Mouse (Mus musculus) cerebellum, adult (tissue): ENCODE measurements around the gene Cd59a.
"Not testable (repeated sequence)": the region's sequence is repeated elsewhere in the genome, so short reads cannot be mapped to it uniquely, and the experiment has no call there.

Experiments used
- ATAC-seq: cut with Nextera tagmentation; 2 replicates; pipeline ENCODE4 v1.9.2; 2017; ENCODE audit warnings: mild to moderate bottlenecking, moderate library complexity, mixed read lengths; ENCODE audit not compliant: insufficient number of reproducible peaks, low FRiP score, low TSS enrichment

The Cd59a gene

DNA sequence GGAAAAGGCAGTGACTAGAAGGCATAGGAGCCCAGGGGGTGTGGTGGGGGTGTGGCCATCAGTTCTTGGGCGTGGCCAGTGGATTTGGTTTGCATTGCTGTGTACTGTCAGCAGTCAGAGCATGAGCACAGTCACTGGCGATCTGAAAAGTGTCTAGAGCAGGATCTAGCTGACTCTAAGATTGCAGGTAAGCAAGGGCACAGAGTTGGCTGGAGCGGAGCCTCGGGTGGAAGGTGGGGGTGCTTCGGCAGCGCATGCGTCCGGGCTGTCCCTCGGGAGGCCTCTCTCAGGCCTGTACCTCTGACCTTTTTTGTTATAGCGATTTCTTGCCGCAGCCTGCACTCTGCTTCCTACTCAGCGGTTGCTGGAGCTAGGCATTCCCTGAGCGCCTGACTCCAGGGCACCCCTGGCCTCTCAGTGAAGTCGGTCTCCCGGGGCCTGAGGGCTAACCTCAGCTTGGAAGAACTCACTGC is at the start of gene Cd59a:
Gene Cd59a (plus strand): TSS at position 61 of the 473 bp plus-strand sequence.
- peak; percentile 87 for ATAC-seq

DNA sequence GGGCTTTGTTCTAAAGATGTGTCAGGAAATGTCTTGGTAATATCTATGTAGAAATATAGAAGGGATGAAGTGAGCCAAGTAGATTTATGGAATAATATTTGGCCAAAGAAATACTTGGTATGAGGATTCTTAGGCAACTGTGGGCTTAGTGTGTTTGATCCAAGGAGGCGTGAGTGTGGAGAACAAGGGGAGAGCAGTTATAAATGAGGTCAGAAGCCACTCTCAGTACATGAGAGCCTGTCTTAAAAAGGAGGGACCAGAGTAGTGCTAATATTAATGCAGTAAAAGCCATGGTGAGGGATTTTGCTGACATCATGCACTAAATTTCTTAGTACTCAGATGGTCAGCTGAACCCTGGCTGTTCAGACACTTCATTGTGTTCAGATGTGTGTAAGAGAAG is 37.2 kb upstream of the Cd59a start:
- no peak for ATAC-seq

DNA sequence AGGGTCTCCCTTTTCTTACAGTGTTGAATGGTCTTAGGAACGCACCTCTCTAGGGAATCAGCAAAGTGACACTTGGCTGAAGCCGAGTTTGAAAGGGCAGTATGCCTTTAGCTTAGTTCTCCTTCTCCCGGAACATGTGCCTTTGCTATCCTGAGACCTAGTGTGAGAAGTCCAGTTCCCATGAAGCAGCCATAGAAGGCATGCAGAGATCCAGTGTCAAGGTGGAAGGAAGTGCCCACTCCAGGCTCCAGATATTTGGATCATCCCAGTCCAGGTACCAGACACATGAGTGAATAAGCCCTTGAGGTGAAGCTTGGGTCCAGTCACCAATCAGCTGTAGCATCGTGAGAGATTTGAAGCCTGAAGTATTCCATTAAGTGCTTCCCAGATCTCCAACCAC is 36.6 kb upstream of the Cd59a start:
- no peak for ATAC-seq

DNA sequence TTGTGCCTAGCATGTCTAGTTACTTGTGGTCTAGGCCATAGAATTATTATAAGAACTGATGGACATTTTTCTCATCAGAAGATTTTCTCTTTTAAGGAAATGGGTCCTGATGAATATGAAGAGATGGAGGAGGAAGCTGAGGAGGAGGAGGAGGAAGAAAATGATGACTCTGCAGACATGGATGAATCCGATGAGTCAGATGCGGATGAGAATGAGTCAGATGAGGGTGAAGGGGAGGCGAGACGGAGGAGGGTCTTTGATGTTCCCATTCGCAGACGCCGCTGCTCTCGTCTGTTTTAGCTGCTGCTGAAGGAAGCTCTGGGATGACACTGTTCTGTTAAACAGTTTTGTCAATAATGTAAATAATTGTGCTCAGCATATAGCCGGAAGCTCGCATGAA is 35.8 kb upstream of the Cd59a start:
- ATAC-seq = no peak

DNA sequence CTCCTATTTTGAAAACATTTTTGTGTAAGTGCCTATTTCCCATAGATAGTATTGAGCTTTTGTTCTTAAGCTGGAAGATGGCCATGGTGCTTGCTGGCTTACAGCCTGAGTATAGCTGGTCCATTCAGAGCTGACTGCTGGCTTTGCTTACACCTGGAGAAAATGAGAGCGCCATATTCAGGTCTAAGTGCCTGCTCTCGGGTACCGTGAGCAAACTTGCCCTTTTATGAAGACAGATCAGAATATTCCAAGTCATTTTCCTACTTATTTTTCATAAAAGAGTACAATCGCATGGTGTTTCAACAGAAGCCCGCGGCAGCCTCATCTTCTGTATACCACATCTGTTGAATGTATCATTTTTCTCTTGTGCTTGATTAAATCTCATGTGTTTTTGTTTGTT is 34.6 kb upstream of the Cd59a start:
- ATAC-seq = no peak

DNA sequence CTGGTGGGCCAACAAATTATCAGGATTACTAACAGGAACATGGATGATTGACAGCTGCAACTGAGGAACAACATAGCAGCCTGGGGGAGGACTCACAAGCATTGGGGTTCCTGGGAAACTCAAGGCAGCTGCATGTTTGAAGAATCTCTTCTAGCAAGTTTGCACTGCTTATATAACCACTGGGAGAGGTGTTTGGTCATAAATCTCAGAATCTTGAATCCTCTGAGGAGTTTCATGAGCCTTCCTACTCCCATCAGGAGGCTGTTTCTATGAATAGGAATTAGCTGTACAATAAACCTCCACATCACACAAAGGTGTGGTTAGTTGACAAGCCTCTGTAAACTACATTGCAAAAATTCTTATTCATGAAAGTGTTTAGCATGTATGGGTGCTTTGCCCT is 32.9 kb upstream of the Cd59a start:
- ATAC-seq = no peak

DNA sequence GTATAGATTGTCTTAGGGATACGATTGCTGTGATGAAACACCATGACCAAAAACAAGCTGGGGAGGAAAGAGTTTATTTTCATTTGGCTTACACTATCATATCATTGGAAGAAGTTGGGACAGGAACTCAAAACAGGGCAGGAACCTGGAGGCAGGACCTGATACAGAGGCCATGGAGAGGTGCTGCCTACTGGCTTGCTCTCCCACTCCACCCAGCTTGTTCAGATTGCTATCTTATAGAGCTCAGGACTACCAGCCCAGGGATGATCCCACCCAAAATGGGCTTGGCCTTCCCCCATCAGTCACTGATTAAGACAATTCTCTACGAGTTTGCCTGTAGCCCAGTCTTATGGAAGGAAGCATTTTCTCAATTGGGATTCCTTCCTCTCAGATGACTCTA is 31.4 kb upstream of the Cd59a start:
- no peak for ATAC-seq

DNA sequence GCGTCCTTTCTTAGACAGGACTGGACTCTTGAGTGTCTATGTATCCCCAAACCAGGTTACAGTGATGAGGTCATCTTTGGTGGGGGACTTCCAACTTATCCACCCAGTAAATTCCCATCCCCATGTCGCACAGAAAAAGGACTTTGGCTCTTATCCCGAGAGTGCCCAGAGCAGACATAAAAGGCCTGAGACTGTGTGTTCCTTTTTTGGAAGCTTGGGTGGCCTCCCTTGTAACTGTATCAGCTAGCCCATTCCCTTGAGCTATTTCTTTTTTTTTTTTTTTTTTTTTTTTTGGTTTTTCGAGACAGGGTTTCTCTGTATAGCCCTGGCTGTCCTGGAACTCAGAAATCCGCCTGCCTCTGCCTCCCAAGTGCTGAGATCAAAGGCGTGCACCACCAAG is 30.1 kb upstream of the Cd59a start, which contains the start of gene Gm10912:
Gene Gm10912 (plus strand): TSS at position 301 of the 400 bp plus-strand sequence.
- ATAC-seq = not testable (repeated sequence)

DNA sequence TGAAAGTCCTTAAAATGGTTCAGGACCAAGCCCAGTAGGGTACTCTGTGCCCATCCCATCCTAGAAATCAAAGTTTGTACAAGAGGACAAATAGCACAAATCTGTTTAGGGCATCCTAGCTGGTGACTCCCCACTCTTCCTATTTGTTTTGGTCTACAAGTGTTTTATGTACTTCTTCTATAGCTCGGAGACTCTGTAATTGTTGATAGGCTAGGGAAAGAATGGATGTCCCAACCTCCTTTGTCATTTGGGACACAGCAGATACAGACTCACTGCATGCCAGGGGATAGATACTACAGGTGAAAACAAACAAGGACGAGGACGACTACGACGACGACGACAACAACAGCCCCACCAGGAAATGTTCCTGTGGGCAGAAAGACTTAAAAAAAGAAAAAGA is 27.2 kb upstream of the Cd59a start, which contains the start of gene Gm10799:
Gene Gm10799 (minus strand): TSS at position 101 of the 400 bp plus-strand sequence.
- ATAC-seq = not testable (repeated sequence)

DNA sequence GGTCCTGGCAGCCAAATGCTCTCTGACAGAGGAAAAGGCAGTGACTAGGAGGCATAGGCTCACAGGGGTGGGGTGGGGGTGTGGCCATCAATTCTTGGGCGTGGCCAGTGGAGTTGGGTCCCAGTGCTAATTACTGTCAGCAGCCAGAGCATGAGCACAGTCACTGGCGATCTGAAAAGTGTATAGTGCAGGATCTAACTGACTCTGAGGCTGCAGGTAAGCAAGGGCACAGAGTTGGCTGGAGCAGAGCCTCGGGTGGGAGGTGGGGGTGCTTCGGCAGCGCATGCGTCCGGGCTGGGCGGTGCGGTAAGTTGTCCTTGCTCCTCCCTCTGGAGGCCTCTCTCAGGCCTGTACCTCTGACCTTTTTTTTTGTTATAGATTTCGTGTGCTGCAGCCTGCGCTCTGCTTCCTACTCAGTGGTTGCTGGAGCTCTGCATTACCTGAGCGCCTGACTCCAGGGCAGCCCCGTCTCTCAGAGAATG is 25.9 kb upstream of the Cd59a start, which contains the start of gene Cd59b:
Gene Cd59b (plus strand): TSS at position 146 of the 482 bp plus-strand sequence.
- ATAC-seq = peak; percentile 85

DNA sequence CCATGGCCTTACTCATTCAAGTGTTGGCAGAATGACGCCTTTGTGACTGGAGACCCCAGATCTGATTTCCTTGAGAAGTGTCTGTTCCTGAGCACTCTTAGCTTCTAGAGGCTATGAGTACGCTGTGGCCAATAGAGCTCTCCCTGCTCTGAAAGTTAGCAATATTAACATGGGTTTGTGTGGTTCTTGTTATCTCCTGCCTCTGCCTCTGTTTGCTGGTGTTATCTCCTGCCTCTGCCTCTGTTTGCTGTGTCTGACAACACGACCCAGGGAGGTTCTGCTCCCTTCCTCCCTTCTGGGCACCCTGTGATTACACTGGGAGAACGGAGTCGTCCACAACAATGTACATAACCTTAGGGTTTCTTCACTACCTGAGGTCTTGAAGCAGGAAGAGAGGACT is 17.3 kb upstream of the Cd59a start:
- not testable (repeated sequence) for ATAC-seq

DNA sequence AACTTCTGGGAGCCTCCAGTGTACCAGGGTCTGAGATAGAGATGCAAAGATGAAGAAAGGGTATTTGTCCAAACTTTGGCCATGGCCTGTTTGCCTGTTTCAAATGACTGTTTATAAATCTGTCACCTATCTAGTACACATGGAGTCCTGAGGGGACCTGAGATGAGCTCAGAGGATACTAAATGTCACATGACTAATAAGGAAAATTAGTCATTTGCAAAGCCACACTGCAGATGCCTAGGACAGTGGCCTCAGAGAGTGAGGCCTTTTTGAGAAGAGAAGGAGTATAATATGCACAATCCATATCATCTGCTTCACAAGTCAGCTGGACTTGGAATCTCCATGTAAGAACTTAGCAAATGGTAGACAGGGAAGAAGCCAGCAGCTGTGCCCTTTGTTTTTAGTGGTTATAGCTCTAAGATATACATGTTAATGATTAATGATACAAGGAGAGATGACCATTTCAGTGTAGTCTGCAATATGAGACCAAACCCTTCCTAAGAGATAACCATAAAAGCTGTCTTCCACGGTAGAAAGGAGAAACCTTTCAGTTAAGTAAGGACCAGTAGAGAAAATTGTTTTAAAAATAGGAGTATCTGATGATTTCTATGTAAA is 14.1 kb upstream of the Cd59a start:
- ATAC-seq = not testable (repeated sequence)

DNA sequence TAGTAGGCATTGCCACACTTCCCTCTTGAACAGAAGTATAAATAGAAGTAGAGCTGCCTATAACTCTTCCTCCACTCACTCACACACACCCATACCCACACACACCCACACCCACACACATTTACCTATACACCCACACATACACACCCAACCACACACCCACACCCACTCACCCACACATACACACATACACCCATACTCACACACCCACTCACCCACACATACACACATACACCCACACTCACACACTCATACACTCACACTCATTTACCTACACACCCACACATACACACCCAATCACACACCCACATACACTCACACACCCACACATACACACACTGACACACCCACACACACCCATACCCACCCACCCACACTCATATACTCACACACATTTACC is 13.1 kb upstream of the Cd59a start:
- no peak for ATAC-seq

DNA sequence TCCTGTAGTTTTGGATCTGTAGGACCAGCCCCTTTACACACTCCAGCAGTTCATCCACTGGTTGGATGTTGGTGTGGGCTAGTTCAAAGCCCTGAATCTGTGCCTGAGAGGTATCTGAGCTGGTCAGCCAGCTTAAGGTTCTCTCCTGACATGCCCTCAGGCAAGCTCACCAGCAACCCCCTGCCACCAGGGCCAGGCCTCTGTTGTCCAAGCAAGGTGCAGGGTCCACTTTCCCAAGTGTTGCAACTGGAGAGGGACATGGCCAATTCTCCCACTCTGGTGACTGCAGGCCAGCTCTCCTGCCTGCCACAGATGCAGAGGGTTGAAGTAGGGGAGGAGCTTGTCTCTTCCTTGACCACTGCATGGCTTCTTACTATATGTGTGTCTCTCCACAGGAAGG is 11.6 kb upstream of the Cd59a start:
- not testable (repeated sequence) for ATAC-seq

DNA sequence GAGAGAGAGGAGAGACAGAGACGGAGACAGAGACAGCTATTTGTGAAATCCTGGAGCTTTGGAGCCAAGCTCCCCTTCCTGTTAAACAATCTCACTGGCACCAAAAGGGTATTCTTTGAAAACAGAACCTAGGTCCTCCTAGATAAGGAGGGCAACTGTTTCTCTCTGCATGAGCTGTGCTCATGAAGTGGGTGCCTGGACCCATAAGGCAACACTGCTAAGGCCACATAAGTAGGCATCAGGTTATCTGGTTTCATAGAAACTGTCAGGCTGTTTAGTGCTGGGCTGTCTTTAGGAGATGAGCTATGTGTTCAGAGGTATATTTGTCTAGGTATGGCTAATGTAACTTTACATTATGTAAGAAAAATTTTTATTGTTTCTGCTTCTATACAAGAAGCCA is 8.0 kb upstream of the Cd59a start:
- ATAC-seq = not testable (repeated sequence)

DNA sequence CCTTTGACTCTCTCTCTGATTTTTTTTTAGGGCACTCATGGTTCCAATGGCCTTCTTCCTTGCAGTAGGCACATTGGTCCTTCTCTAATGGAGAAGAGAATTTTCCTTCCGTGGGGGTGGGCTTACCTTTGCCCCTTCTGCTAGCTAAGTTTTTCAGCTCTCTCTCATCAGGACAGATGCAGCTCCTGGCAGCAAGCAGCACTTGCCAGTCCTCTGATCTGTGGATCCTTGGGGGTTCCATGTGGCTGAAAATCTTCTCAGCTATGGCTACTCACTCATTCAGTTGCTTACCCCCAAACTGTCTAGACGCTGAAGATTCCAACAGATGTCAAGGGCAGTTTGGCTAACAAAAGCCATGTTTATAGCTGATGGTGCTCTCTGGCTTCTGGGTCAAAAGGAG is 2.3 kb upstream of the Cd59a start:
- ATAC-seq = no peak

DNA sequence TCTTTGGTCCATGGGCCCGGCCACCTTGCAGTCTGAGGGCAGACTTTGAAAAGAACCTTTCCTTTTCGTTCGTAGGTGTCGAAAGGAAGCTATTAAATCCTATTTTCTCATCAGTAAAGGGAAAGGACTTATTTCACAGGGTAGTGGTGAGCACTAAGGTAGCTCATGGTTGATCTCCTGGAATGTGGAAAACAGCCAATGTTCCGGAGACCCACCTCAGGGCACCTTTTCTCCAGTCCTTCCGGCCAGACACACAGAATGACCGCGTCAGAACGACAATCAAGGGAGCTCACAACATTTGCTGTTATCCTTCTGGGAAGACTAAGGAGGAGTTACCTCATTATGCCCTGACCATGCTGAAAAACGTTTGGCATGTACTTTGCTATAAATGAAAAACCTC is 655 bp downstream of the Cd59a start:
- no peak for ATAC-seq

DNA sequence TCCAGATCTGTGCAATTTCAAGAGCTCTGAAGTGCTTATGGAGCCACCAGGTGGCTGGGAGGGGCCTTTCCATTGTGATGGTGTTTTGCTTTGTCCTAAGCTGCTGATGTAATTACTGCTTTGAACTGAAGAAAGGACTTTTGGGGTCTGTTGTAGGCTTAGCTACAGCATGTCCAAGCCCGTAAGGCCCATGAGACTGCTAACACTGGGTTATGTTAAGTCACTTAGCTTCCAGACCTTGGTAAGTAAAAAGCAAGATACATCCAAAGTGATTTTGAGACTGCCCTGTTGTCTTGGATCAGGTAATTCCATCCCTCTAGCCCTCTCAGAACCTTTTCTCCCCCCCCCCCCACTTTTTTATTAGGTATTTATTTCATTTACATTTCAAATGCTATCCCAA is 1.2 kb downstream of the Cd59a start:
- not testable (repeated sequence) for ATAC-seq

DNA sequence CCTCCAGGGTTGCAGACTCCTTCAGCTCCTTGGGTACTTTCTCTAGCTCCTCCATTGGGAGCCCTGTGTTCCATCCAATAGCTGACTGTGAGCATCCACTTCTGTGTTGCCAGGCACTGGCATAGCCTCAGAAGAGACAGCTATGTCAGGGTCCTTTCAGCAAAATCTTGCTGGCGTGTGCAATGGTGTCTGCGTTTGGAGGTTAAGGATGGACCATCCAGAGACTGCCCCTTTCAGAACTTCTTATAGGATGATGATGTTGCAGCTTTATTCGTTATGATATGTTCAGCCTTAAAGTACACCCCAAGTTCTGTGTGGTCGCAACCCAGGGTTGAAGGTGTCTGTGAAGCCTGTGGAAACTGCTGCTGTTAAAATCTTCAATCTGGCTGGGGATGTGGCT is 1.8 kb downstream of the Cd59a start:
- ATAC-seq = not testable (repeated sequence)

DNA sequence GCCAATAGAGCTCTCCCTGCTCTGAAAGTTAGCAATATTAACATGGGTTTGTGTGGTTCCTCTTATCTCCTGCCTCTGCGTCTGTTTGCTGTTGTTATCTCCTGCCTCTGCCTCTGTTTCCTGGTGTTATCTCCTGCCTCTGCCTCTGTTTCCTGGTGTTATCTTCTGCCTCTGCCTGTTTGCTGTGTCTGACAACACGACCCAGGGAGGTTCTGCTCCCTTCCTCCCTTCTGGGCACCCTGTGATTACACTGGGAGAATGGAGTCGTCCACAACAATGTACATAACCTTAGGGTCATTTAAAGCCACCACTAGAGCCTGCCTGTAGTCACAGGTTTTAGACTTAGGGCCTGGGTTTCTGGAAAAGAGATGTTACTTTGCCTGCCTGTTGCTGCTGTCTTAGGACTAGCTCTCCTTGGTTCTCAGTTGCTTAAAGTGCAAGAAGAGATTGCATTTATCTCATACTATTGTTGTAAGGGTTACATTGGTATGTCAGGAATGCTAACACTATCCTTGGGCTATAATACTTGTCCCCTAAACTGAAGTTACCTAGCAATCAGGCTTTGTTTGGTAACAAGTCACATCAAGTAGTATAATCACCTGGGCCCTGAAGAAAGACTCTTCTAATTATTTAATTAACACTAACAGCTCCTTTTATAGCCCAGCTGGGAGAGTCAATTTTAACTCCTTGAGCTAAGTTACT is 3.1 kb downstream of the Cd59a start:
- ATAC-seq = no peak

DNA sequence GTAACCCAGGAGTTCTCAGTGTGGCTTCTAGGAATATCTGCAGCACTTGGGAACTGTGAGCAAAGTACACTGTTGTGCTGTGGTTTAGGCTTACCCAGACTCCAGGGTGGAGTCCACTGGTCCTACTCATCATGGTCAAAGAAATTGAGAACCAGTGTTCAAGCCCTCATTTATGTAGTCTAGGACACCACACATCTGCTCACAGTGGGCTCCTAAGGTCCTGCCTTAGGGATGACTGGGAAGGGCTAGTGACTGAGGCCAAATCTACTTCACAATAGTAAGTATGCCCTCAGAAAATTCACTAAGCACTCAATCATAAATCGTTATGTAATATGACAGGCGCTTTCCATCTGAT is 3.6 kb downstream of the Cd59a start:
- ATAC-seq = no peak

DNA sequence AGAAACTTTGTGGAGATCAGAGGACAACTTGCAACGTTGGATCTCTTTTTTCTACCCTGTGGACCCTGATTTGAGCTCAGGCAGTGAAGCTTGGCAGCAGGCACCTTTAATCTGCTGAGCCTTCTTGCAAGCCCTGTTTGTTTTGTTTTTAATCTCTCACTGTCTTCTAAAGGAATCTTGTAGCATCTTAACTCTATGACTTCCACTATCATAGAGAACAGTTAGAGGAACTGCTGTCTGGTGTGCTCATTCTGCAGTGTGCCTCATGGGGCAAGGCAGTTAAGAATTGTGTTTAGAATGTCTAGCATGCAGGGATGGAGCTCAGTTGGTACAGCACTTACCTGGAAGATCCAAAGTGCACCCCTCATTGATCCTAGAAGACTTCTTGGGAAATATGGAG is 4.3 kb downstream of the Cd59a start:
- ATAC-seq = no peak
